14 mouse cellular contexts compared by ENCODE assay signal in genomic region chr7:143717811-143718210, GRCm38 (mm10). TPM values are rescaled to one million over a fixed set of nuclear protein-coding genes. Genes with fewer than 3 reads are reported as not detected.
DNase-seq lines count a peak whose midpoint lies in the region; ATAC-seq and TF ChIP-seq lines count a peak whose summit lies in the region.
"Had no signal": no experiment of that assay in that cellular context is flagged by ENCODE, and none has a peak within 500 bp of the region (broad histone marks: within the 10 kb centered on the region; RNA-seq: fewer than 3 reads in every experiment).

No protein-coding gene starts in this region.

- no peaks in the 10 kb centered on the region for H3K9me3 ChIP-seq in embryonic facial prominence, embryonic 14.5 days (ENCODE audit: control insufficient read depth, low read length)
- no peaks in the 10 kb centered on the region for H3K9me3 ChIP-seq in embryonic facial prominence, embryonic 10.5 days
- no peaks in the 10 kb centered on the region for H3K9me3 ChIP-seq in stomach, embryonic 16.5 days (replicated peaks; ENCODE audit: control insufficient read depth, low read length)
- no peaks in the 10 kb centered on the region for H3K9me3 ChIP-seq in forebrain, embryonic 12.5 days
- H3K9me3 ChIP-seq: limb, embryonic 10.5 days had no signal

- H3K4me1 ChIP-seq in embryonic facial prominence, embryonic 14.5 days (ENCODE audit: control insufficient read depth, insufficient read depth, low read length), result no peaks in the 10 kb centered on the region
- peaks cover 15% of the 10 kb centered on the region for H3K4me1 ChIP-seq in embryonic facial prominence, embryonic 10.5 days
- H3K4me1 ChIP-seq in lung, adult 2 months (ENCODE audit: control insufficient read depth, insufficient read depth, low read length), result peaks cover 8% of the 10 kb centered on the region; the same call in 1 of the 2 replicates
- H3K4me1 ChIP-seq in stomach, embryonic 16.5 days (ENCODE audit: control insufficient read depth, insufficient read depth, low read length), result peaks cover 21% of the 10 kb centered on the region
- H3K4me1 ChIP-seq in forebrain, embryonic 12.5 days, result peaks cover 8% of the 10 kb centered on the region; the same call in 1 of the 2 replicates

- 70% methylated on average over 1 of the region's 1 CpGs for WGBS in embryonic facial prominence, embryonic 14.5 days
- 82% methylated on average over 1 of the region's 1 CpGs for WGBS in embryonic facial prominence, embryonic 10.5 days
- WGBS in lung, adult 2 months, result 44% methylated on average over 1 of the region's 1 CpGs
- WGBS in stomach, embryonic 16.5 days, result 62% methylated on average over 1 of the region's 1 CpGs
- WGBS in forebrain, embryonic 12.5 days, result 70% methylated on average over 1 of the region's 1 CpGs

- no peak for DNase-seq in embryonic facial prominence, embryonic 14.5 days (ENCODE audit: low spot score)
- DNase-seq in embryonic facial prominence, embryonic 10.5 days (ENCODE audit: low spot score), result no peak
- peak; percentile 59 to 71 for DNase-seq in lung, adult 18-20 months
- DNase-seq in lung, adult 2 months, result no peak
- peak; percentile 45 to 47 for DNase-seq in kidney, postnatal 36 days
- DNase-seq in left cerebral cortex, adult 18-20 months (ENCODE audit: low spot score in 2 of 2), result no peak
- DNase-seq: cerebellum, adult 8-10 months; liver, postnatal 0 days had no signal

- H3K4me3 ChIP-seq in embryonic facial prominence, embryonic 14.5 days (ENCODE audit: low read depth, low read length), result no peak overlapping the region
- no peak overlapping the region for H3K4me3 ChIP-seq in embryonic facial prominence, embryonic 10.5 days
- H3K4me3 ChIP-seq in lung, adult 2 months (replicated peaks; ENCODE audit: extremely low read depth, low read depth, low read length), result no peak overlapping the region
- H3K4me3 ChIP-seq in stomach, embryonic 16.5 days (replicated peaks; ENCODE audit: low read length), result no peak overlapping the region
- H3K4me3 ChIP-seq in forebrain, embryonic 12.5 days (replicated peaks), result no peak overlapping the region
- H3K4me3 ChIP-seq: limb, embryonic 10.5 days; myocyte had no signal

- H3K27me3 ChIP-seq in embryonic facial prominence, embryonic 14.5 days (replicated peaks; ENCODE audit: control insufficient read depth, insufficient read depth, low read length), result no peaks in the 10 kb centered on the region
- H3K27me3 ChIP-seq in embryonic facial prominence, embryonic 10.5 days (replicated peaks; ENCODE audit: low read depth, poor library complexity, severe bottlenecking), result no peaks in the 10 kb centered on the region
- H3K27me3 ChIP-seq in stomach, embryonic 16.5 days (ENCODE audit: control insufficient read depth, insufficient read depth, low read length), result no peaks in the 10 kb centered on the region
- 0 out of 2 replicates have a peak, but pooled peaks cover 2% of the 10 kb centered on the region for H3K27me3 ChIP-seq in forebrain, embryonic 12.5 days

- H3K9ac ChIP-seq in embryonic facial prominence, embryonic 14.5 days (ENCODE audit: low read depth, low read length), result no peak overlapping the region
- no peak overlapping the region for H3K9ac ChIP-seq in stomach, embryonic 16.5 days (ENCODE audit: low read length)
- H3K9ac ChIP-seq in forebrain, embryonic 12.5 days, result no peak overlapping the region
- H3K9ac ChIP-seq: liver, postnatal 0 days had no signal

- no peak overlapping the region for H3K4me2 ChIP-seq in embryonic facial prominence, embryonic 14.5 days (ENCODE audit: low read depth, low read length)
- no peak overlapping the region for H3K4me2 ChIP-seq in stomach, embryonic 16.5 days (ENCODE audit: low read depth, low read length)
- no peak overlapping the region for H3K4me2 ChIP-seq in forebrain, embryonic 12.5 days

- no peak for TF ChIP-seq POLR2A in lung, adult 2 months (IDR thresholded peaks at IDR 0.05; ENCODE audit: borderline replicate concordance, extremely low read depth, low read depth, low read length)

- peaks cover 27% of the 10 kb centered on the region for H3K36me3 ChIP-seq in embryonic facial prominence, embryonic 14.5 days (ENCODE audit: control insufficient read depth, insufficient read depth, low read length)
- peaks cover 16% of the 10 kb centered on the region; the same call in 1 of the 2 replicates for H3K36me3 ChIP-seq in embryonic facial prominence, embryonic 10.5 days (replicated peaks)
- H3K36me3 ChIP-seq in stomach, embryonic 16.5 days (ENCODE audit: control insufficient read depth, insufficient read depth, low read length), result peaks cover 3% of the 10 kb centered on the region; the same call in 1 of the 2 replicates
- peaks cover 10% of the 10 kb centered on the region for H3K36me3 ChIP-seq in forebrain, embryonic 12.5 days (replicated peaks)

- no peak for TF ChIP-seq CTCF in lung, adult 2 months (IDR thresholded peaks at IDR 0.05; ENCODE audit: insufficient read depth, low read length)

- no peak overlapping the region for H3K27ac ChIP-seq in embryonic facial prominence, embryonic 14.5 days (replicated peaks; ENCODE audit: low read depth, low read length)
- H3K27ac ChIP-seq in embryonic facial prominence, embryonic 10.5 days (replicated peaks), result no peak overlapping the region
- no peak overlapping the region for H3K27ac ChIP-seq in stomach, embryonic 16.5 days (ENCODE audit: low read length)
- H3K27ac ChIP-seq in forebrain, embryonic 12.5 days, result no peak overlapping the region
- H3K27ac ChIP-seq: limb, embryonic 10.5 days had no signal

- ATAC-seq in embryonic facial prominence, embryonic 14.5 days (ENCODE audit: low read depth), result 0 out of 2 replicates have a peak, but pooled peaks have one; percentile 12
- ATAC-seq in stomach, embryonic 16.5 days (ENCODE audit: insufficient read depth, low FRiP score), result peak; percentile 6; the same call in 1 of the 2 replicates
- no peak for ATAC-seq in forebrain, embryonic 12.5 days (ENCODE audit: low FRiP score)
- ATAC-seq: forebrain, embryonic 14.5 days; liver, postnatal 0 days had no signal

RNA-seq across cellular contexts. Expression of gene Tnfrsf23, which starts 32.1 kb away (rescaled TPM):
- 5.3 and 7.0 TPM in 2 replicates for polyA plus RNA-seq in embryonic facial prominence, embryonic 14.5 days (2014; fragmentation: Nextera tagmentation; extraction: Ambion mirVana)
- polyA plus RNA-seq in embryonic facial prominence, embryonic 10.5 days (2016; fragmentation: Nextera tagmentation; extraction: Ambion mirVana), result 0.35 and 0.65 TPM in 2 replicates
- polyA plus RNA-seq in lung, adult 2 months (2012; rRNA removed), result 3.0 and 5.3 TPM in 2 replicates
- polyA plus RNA-seq in stomach, embryonic 16.5 days (2015; fragmentation: Nextera tagmentation; extraction: Ambion mirVana), result 3.5 and 4.6 TPM in 2 replicates
- 1 to 10 TPM; 1.0 to 1.1 TPM for total RNA-seq in left cerebral cortex, adult 18-20 months (2021)
- polyA plus RNA-seq in forebrain, embryonic 12.5 days (2016; fragmentation: Nextera tagmentation; extraction: Ambion mirVana), result 0.28 and 0.51 TPM in 2 replicates

RNA-seq across cellular contexts. Expression of gene Osbpl5, which starts 39.0 kb away (rescaled TPM):
- 47.5 and 47.7 TPM in 2 replicates for polyA plus RNA-seq in embryonic facial prominence, embryonic 14.5 days (2014; fragmentation: Nextera tagmentation; extraction: Ambion mirVana)
- 15.8 and 16.8 TPM in 2 replicates for polyA plus RNA-seq in embryonic facial prominence, embryonic 10.5 days (2016; fragmentation: Nextera tagmentation; extraction: Ambion mirVana)
- 103 and 125 TPM in 2 replicates for polyA plus RNA-seq in lung, adult 2 months (2012; rRNA removed)
- 43.5 and 52.2 TPM in 2 replicates for polyA plus RNA-seq in stomach, embryonic 16.5 days (2015; fragmentation: Nextera tagmentation; extraction: Ambion mirVana)
- 10 to 100 TPM; 34.1 to 36.6 TPM for total RNA-seq in left cerebral cortex, adult 18-20 months (2021)
- 15.1 and 17.5 TPM in 2 replicates for polyA plus RNA-seq in forebrain, embryonic 12.5 days (2016; fragmentation: Nextera tagmentation; extraction: Ambion mirVana)

RNA-seq across cellular contexts. Expression of gene Mrgprg, which starts 49.0 kb away (rescaled TPM):
- polyA plus RNA-seq in embryonic facial prominence, embryonic 14.5 days (2014; fragmentation: Nextera tagmentation; extraction: Ambion mirVana), result not detected in 2 replicates
- not detected in 2 replicates for polyA plus RNA-seq in embryonic facial prominence, embryonic 10.5 days (2016; fragmentation: Nextera tagmentation; extraction: Ambion mirVana)
- not detected in 2 replicates for polyA plus RNA-seq in lung, adult 2 months (2012; rRNA removed)
- not detected in 2 replicates for polyA plus RNA-seq in stomach, embryonic 16.5 days (2015; fragmentation: Nextera tagmentation; extraction: Ambion mirVana)
- total RNA-seq in left cerebral cortex, adult 18-20 months (2021), result not detected
- not detected in 2 replicates for polyA plus RNA-seq in forebrain, embryonic 12.5 days (2016; fragmentation: Nextera tagmentation; extraction: Ambion mirVana)
- total RNA-seq: granulocyte monocyte progenitor cell, adult 5-6 weeks had no signal
- polyA plus RNA-seq: forebrain, embryonic 14.5 days; limb, embryonic 10.5 days; liver, postnatal 0 days; myocyte had no signal

Comparison
In these comparisons a context has a peak if more than half of its experiments do, and no peak if none do; other contexts are left out.
1. DNase-seq: peak in lung, adult 18-20 months (2 of 2) and kidney, postnatal 36 days (2 of 2); none in embryonic facial prominence, embryonic 14.5 days (single experiment), embryonic facial prominence, embryonic 10.5 days (single experiment), lung, adult 2 months (single experiment) and left cerebral cortex, adult 18-20 months (0 of 2).